Mouse (Mus musculus): Measurements from ENCODE around the gene Cep104. TPM values are rescaled to one million over a fixed set of nuclear protein-coding genes. Genes with fewer than 3 reads are reported as not detected.

The Cep104 gene
- polyA plus RNA-seq, 1 experiment from 2014 or later: 21.9 TPM

DNA sequence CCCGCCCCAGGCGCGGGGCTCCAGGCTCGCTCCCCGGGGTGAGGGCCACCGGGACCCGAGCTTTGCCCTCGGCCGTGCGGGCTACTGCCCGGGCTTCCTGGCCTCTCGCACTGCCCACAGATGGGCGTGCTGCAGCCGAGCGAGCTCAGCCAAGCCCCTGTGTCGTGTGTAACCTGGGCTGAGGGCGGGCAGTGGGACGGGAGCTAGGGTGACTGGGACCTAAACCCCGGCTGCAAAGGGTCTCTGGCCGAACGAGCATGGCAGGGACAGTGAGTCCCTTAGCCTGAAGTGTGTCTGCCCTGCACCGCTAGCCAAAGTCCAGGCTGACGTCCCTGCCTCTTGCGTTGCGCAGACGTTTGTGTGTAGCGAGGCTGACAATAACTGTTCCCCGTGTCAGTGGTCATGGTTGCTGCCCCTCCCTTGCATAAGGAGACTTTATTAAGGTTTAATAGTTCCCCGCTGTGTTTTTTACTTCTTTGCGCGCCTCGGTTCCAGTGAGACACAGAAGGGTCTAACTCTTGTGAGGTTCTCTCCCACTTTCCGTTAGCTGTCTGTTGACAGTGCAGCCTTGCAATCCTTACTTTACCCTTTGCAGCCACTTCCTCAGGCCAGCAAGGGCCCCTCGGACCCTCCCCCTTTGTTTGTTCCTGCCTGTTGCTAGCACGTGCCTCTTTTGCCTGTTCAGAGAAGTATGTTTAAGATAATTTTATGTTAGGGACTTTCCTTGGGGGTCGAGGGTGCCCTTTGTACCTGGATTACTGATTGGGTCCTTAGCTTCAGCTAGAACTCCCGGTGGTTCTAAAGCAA, 17.3 kb upstream of the Cep104 start:
- H3K4me3 ChIP-seq: peak overlapping the region; percentile 91
- 0% methylated on average over 33 of the region's 37 CpGs for WGBS
- peak overlapping the region; percentile 87 for H3K4me2 ChIP-seq

GRCm38 (mm10) chr4:153962631-153963030, 12.4 kb upstream of the Cep104 start:
- H3K4me2 ChIP-seq: no peak overlapping the region
- 90% methylated on average over 7 of the region's 7 CpGs for WGBS
- peaks cover 31% of the 10 kb centered on the region for H3K36me3 ChIP-seq (replicated peaks)
- no peak for ATAC-seq (replicated peaks)
- no peak overlapping the region for H3K4me3 ChIP-seq
- no peak overlapping the region for H3K27ac ChIP-seq
- peaks cover 13% of the 10 kb centered on the region for H3K4me1 ChIP-seq
- no peaks in the 10 kb centered on the region for H3K9me3 ChIP-seq
- H3K27me3 ChIP-seq (replicated peaks): no peaks in the 10 kb centered on the region
- no peak overlapping the region for H3K9ac ChIP-seq

More for the DNA sequence above, 17.3 kb upstream of the Cep104 start:
- peaks cover 22% of the 10 kb centered on the region for H3K4me1 ChIP-seq
- H3K27me3 ChIP-seq (replicated peaks): no peaks in the 10 kb centered on the region
- peak overlapping the region; percentile 86 for H3K9ac ChIP-seq
- peaks cover 27% of the 10 kb centered on the region for H3K36me3 ChIP-seq (replicated peaks)
- H3K9me3 ChIP-seq: no peaks in the 10 kb centered on the region
- peak overlapping the region; percentile 89 for H3K27ac ChIP-seq
- ATAC-seq (replicated peaks): peak; percentile 78

DNA sequence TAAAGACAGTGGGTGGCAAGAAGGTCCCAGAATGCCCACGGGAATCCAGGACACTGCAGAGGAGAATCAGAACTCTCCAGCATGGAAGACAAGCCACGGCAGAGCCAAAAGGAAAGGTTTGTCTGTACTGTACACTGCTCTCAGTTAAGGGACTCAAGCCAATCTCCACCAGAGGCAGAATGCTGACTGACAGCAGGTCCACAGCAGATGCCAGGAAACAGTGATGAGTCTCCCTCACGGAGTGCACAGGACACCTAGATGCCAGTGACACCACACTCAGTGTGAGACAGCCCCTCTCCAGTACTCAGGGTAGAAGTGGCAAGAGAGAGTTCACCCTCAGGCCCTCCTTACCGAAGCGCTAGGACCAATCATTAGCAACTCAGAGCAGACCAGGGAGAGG, 8.3 kb upstream of the Cep104 start:
- Histone ChIP-seq H3K4me1 (no peaks in the 10 kb centered on the region), H3K9me3 (no peaks in the 10 kb centered on the region), H3K4me2 (no peak overlapping the region), H3K27me3 (replicated peaks) (no peaks in the 10 kb centered on the region), H3K27ac (no peak overlapping the region), H3K36me3 (replicated peaks) (peaks cover 20% of the 10 kb centered on the region), H3K9ac (no peak overlapping the region), H3K4me3 (no peak overlapping the region)
- ATAC-seq (replicated peaks): no peak
- 87% methylated on average over 5 of the region's 5 CpGs for WGBS

DNA sequence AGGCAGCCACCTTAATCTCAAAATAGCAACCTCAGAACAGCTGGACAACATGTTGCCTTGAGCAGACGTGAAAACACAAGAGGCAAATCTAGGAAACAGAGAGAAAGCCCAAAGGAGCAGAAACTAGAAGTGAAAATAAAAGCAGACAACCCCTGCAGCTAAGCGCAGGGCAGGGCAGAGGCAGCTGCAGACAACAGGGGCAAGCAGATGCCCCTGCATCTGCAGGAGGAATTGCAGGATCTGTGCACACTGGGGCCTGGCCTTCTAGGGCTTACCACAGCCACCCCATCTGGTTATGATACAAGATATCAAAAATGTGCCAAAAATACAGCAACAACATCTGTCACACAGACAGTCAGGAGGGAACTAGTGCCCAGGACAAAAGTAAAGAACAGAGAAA, 7.4 kb upstream of the Cep104 start:
- WGBS: 90% methylated on average over 2 of the region's 2 CpGs
- Histone ChIP-seq H3K36me3 (replicated peaks) (peaks cover 11% of the 10 kb centered on the region; the same call in 1 of the 2 replicates), H3K4me3 (no peak overlapping the region), H3K27me3 (replicated peaks) (no peaks in the 10 kb centered on the region), H3K9ac (no peak overlapping the region), H3K4me2 (no peak overlapping the region), H3K4me1 (no peaks in the 10 kb centered on the region), H3K27ac (no peak overlapping the region), H3K9me3 (no peaks in the 10 kb centered on the region)
- ATAC-seq (replicated peaks): no peak

DNA sequence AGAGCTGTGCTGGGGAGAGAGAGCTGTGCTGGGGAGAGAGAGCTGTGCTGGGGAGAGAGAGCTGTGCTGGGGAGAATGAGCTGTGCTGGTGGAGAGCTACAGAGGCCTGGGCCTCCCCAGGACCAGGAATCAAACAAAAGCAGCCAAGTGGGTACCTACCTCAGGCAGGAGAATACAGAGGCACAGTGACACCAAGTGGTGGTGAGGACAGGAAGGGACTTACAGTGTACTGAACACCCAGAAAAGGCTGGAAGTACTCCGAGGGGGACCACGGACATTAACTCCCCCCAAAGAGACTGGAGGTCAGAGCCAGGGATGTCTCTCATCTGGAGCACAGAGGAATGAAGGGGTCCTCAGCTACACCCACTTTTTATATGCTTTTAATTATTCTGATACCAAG, 6.9 kb upstream of the Cep104 start:
- no peak overlapping the region for H3K4me2 ChIP-seq
- no peaks in the 10 kb centered on the region for H3K9me3 ChIP-seq
- H3K27me3 ChIP-seq (replicated peaks): no peaks in the 10 kb centered on the region
- WGBS: 86% methylated on average over 2 of the region's 2 CpGs
- peaks cover 4% of the 10 kb centered on the region for H3K4me1 ChIP-seq
- H3K27ac ChIP-seq: no peak overlapping the region
- H3K4me3 ChIP-seq: no peak overlapping the region
- H3K9ac ChIP-seq: no peak overlapping the region
- no peak for ATAC-seq (replicated peaks)
- peaks cover 10% of the 10 kb centered on the region; the same call in 1 of the 2 replicates for H3K36me3 ChIP-seq (replicated peaks)

GRCm38 (mm10) chr4:153975292-153975662, 283 bp downstream of the Cep104 start:
- Histone ChIP-seq H3K9me3 (no peaks in the 10 kb centered on the region), H3K4me3 (peak overlapping the region; percentile 95), H3K9ac (peak overlapping the region; percentile 95), H3K4me2 (peak overlapping the region; percentile 90), H3K36me3 (replicated peaks) (peaks cover 13% of the 10 kb centered on the region), H3K4me1 (peaks cover 42% of the 10 kb centered on the region), H3K27ac (peak overlapping the region; percentile 81), H3K27me3 (replicated peaks) (no peaks in the 10 kb centered on the region)
- ATAC-seq (replicated peaks): peak; percentile 76; the same call in 1 of the 2 replicates
- WGBS: under 1% methylated on average over 33 of the region's 33 CpGs

- peak overlapping the region; percentile 95 for H3K4me3 ChIP-seq
- H3K4me2 ChIP-seq: peak overlapping the region; percentile 90
- peaks cover 13% of the 10 kb centered on the region for H3K36me3 ChIP-seq (replicated peaks)
- ATAC-seq (replicated peaks): no peak
- H3K27me3 ChIP-seq (replicated peaks): no peaks in the 10 kb centered on the region
- WGBS: 38% methylated on average over 6 of the region's 6 CpGs
- H3K27ac ChIP-seq: no peak overlapping the region
- no peaks in the 10 kb centered on the region for H3K9me3 ChIP-seq
- H3K4me1 ChIP-seq: peaks cover 42% of the 10 kb centered on the region
- H3K9ac ChIP-seq: peak overlapping the region; percentile 95
Measured at GRCm38 (mm10) chr4:153975768-153976167, 774 bp downstream of the Cep104 start.

DNA sequence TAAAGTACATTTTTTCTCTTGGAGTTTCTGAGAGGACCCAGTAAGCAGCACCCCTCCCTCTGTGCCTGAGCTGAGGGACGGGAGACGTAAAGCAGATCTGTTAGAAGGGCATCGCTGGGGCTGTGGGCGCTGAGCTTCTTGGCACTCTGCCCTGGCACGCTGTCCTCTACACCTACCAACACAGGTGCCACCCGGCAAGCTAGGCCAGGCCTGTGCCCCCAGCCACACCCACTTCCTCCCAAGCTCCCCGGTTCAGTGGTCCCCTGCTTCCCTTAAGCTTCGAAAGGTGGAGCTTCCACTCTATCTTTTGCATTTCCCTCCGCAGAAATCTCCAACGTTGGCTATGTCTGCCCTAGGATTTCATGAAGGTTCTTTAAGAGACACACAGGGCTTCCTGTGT, 4.2 kb downstream of the Cep104 start:
- H3K27ac ChIP-seq: no peak overlapping the region
- H3K4me1 ChIP-seq: peaks cover 26% of the 10 kb centered on the region
- H3K4me3 ChIP-seq: no peak overlapping the region
- H3K27me3 ChIP-seq (replicated peaks): no peaks in the 10 kb centered on the region
- WGBS: 91% methylated on average over 10 of the region's 10 CpGs
- peaks cover 34% of the 10 kb centered on the region for H3K36me3 ChIP-seq (replicated peaks)
- H3K4me2 ChIP-seq: no peak overlapping the region
- no peak for ATAC-seq (replicated peaks)
- no peaks in the 10 kb centered on the region for H3K9me3 ChIP-seq
- H3K9ac ChIP-seq: no peak overlapping the region

DNA sequence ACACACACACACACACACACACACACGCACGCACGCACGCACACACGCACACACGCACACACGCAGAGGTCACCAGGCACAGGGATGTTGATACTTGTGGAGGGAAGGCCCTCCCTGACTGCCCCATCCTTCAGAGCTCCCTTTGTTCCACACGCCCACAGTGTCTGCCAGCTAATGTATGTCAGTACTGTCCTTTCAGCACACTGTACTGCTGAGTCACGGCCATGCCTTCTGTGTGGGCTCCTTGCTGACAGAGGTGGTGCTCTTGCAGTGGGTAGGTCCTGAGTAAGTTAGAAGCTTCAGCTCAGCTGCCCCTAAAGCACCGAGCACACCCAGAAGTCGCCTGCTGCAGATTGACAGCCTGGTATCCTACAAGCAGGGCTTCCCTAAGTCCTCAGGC, 5.5 kb downstream of the Cep104 start:
- H3K36me3 ChIP-seq (replicated peaks): peaks cover 46% of the 10 kb centered on the region
- no peak overlapping the region for H3K27ac ChIP-seq
- no peaks in the 10 kb centered on the region for H3K27me3 ChIP-seq (replicated peaks)
- H3K4me3 ChIP-seq: no peak overlapping the region
- WGBS: 90% methylated on average over 11 of the region's 11 CpGs
- H3K4me2 ChIP-seq: no peak overlapping the region
- H3K9me3 ChIP-seq: no peaks in the 10 kb centered on the region
- no peak for ATAC-seq (replicated peaks)
- no peak overlapping the region for H3K9ac ChIP-seq
- H3K4me1 ChIP-seq: peaks cover 24% of the 10 kb centered on the region

DNA sequence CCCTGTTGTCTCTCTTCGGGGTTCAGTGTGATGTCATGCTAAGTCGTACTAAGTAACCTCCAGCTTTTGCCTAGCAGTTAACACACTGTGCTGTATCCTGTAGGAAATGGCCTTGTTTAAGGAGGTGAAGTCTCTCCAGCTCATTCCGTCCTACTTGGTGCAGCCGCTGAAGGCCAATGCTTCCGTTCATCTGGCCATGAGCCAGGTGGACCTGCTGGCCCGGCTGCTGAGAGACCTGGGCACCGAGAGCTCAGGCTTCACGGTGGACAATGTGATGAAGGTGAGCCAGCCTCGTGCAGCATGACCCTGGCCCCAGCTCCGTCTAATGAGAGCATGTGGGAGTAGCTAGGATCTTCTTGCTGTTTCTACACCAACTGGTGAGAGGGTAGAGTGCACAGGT, 17.7 kb downstream of the Cep104 start:
- ATAC-seq (replicated peaks): no peak
- 88% methylated on average over 10 of the region's 10 CpGs for WGBS
- H3K36me3 ChIP-seq (replicated peaks): peaks cover 70% of the 10 kb centered on the region

GRCm38 (mm10) chr4:153993505-153993904, 18.5 kb downstream of the Cep104 start:
- no peaks in the 10 kb centered on the region for H3K4me1 ChIP-seq
- H3K9me3 ChIP-seq: no peaks in the 10 kb centered on the region
- no peaks in the 10 kb centered on the region for H3K27me3 ChIP-seq (replicated peaks)
- H3K4me2 ChIP-seq: no peak overlapping the region
- H3K36me3 ChIP-seq (replicated peaks): peaks cover 69% of the 10 kb centered on the region
- no peak for ATAC-seq (replicated peaks)
- no peak overlapping the region for H3K9ac ChIP-seq
- WGBS: 91% methylated on average over 8 of the region's 8 CpGs
- H3K27ac ChIP-seq: no peak overlapping the region
- H3K4me3 ChIP-seq: no peak overlapping the region

More for the DNA sequence above, 17.7 kb downstream of the Cep104 start:
- Histone ChIP-seq H3K9me3 (no peaks in the 10 kb centered on the region), H3K27ac (no peak overlapping the region), H3K4me1 (no peaks in the 10 kb centered on the region), H3K4me2 (no peak overlapping the region), H3K4me3 (no peak overlapping the region), H3K9ac (no peak overlapping the region), H3K27me3 (replicated peaks) (no peaks in the 10 kb centered on the region)

DNA sequence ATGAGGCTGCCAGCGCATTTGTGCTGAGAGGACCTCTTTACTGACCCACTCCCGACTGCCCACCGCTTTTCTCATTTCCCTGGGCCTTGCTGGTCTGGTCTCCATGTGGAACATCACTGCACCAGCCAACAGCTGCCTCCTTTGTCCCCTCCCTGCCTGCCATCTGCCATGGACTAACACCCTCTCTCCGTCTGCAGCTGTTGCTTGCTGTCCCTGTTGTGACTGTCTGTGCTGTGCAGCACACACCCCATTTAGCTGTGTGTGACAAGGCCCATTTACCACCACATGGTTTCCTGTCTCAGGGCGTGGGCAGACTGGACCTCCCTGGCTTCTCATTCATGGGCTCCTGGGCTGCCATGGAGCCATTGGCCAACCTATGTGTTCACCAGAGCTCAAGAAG, 30.5 kb downstream of the Cep104 start:
- Histone ChIP-seq H3K4me1 (no peaks in the 10 kb centered on the region), H3K4me2 (no peak overlapping the region), H3K4me3 (no peak overlapping the region), H3K9ac (no peak overlapping the region), H3K27ac (no peak overlapping the region), H3K9me3 (no peaks in the 10 kb centered on the region), H3K27me3 (replicated peaks) (no peaks in the 10 kb centered on the region), H3K36me3 (replicated peaks) (peaks cover 43% of the 10 kb centered on the region)
- ATAC-seq (replicated peaks): no peak
- 90% methylated on average over 5 of the region's 5 CpGs for WGBS

DNA sequence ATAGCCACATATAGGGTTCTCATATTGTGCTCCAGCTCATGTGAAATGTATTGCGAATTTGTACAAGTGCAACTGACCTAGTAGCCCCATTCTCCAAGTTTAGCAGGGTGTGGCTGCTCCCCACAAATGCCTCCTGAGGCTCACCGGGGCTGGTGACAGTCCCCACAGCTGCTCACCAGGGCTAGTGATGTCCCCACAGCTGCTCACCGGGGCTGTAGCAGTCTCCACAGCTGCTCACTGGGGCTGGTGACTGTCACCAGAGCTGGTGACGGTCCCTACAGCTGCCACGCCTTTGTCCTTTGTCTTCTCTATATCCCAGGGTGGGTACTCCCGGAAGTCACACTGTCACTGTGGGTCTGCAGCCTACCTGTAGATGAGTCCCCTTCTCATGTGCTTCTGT, 31.3 kb downstream of the Cep104 start:
- Histone ChIP-seq H3K27me3 (replicated peaks) (no peaks in the 10 kb centered on the region), H3K27ac (no peak overlapping the region), H3K4me1 (peaks cover 6% of the 10 kb centered on the region), H3K9ac (no peak overlapping the region), H3K9me3 (no peaks in the 10 kb centered on the region), H3K4me3 (no peak overlapping the region), H3K4me2 (no peak overlapping the region), H3K36me3 (replicated peaks) (peaks cover 43% of the 10 kb centered on the region)
- WGBS: 92% methylated on average over 6 of the region's 6 CpGs
- no peak for ATAC-seq (replicated peaks)
